Mouse (Mus musculus): ENCODE data around the gene Cdc34b. TPM values are rescaled to one million over a fixed set of nuclear protein-coding genes. Genes with fewer than 3 reads are reported as not detected.

The Cdc34b gene
- polyA plus RNA-seq, 1 experiment from 2014 or later: not detected

DNA sequence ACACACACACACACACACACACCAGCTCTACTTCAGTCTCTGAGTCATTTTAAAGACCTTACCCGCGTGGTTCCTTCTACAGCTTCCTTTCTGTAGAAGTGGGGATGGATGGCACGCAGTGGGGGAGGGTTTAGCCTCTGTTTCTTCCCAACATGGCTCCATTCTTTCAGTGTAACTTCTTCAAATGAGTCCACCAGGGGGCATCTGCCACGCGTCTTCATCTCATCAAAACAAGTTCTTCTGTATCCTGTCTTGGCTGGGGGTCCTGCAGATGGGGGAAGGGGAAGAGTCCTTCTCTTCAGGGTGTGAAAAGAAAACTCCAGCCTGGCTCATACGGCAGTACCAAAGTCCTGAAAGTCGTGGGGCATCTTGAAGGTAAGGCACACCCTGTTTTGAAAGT is 37.6 kb upstream of the Cdc34b start:
- Histone ChIP-seq H3K27ac (replicated peaks; ENCODE audit: low read depth, low read length) (no peak overlapping the region), H3K36me3 (ENCODE audit: control insufficient read depth, insufficient read depth, low read length) (no peaks in the 10 kb centered on the region), H3K27me3 (ENCODE audit: control insufficient read depth, insufficient read depth, low read length) (no peaks in the 10 kb centered on the region), H3K9me3 (ENCODE audit: control insufficient read depth, low read length) (no peaks in the 10 kb centered on the region), H3K4me2 (ENCODE audit: low read depth, severe bottlenecking) (no peak overlapping the region), H3K4me3 (ENCODE audit: low read depth, low read length) (no peak overlapping the region), H3K9ac (ENCODE audit: low read length) (no peak overlapping the region), H3K4me1 (ENCODE audit: control insufficient read depth, insufficient read depth, low read length) (peaks cover 4% of the 10 kb centered on the region; the same call in 1 of the 2 replicates)
- no peak for ATAC-seq (ENCODE audit: insufficient number of reproducible peaks, low FRiP score, low TSS enrichment, low read depth)
- DNase-seq (ENCODE audit: low spot score): no peak
- WGBS: 50% methylated on average over 7 of the region's 7 CpGs

DNA sequence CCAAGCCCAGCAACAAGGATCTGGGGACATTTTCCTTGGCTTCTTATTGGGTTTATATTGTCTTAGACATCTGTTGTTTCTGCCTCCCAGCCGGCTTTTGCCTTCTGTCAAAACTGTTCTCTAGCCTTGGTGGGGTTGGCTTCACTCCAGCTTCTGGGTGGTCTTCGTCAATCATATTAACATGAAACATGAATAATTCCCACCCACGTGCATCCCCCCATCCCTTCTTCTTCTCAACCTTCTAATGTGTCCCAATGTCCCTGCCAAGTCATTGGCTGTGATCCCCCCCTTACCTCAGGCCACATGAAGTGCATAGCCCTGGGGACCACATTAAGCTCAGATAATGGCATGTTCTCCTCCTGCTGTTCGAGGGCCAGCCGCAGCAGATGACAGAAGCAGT is 37.1 kb upstream of the Cdc34b start, which contains the start of gene Gm11541:
Gm11541 (minus strand) TSS at position 28 of the 400 bp plus-strand sequence.
- no peak within 1 kb of the TSS for H3K9ac ChIP-seq (ENCODE audit: low read length)
- WGBS: 89% methylated on average over 5 of the region's 5 CpGs
- no peak within 1 kb of the TSS for H3K4me3 ChIP-seq (ENCODE audit: low read depth, low read length)
- H3K27ac ChIP-seq (replicated peaks; ENCODE audit: low read depth, low read length): no peak within 1 kb of the TSS
- DNase-seq (ENCODE audit: low spot score): no peak
- H3K4me2 ChIP-seq (ENCODE audit: low read depth, severe bottlenecking): no peak within 1 kb of the TSS
- H3K36me3 ChIP-seq (ENCODE audit: control insufficient read depth, insufficient read depth, low read length): no peaks in the 10 kb centered on the region
- no peaks in the 10 kb centered on the region for H3K9me3 ChIP-seq (ENCODE audit: control insufficient read depth, low read length)
- H3K27me3 ChIP-seq (ENCODE audit: control insufficient read depth, insufficient read depth, low read length): no peaks in the 10 kb centered on the region
- peaks cover 4% of the 10 kb centered on the region; the same call in 1 of the 2 replicates for H3K4me1 ChIP-seq (ENCODE audit: control insufficient read depth, insufficient read depth, low read length)
- ATAC-seq (ENCODE audit: insufficient number of reproducible peaks, low FRiP score, low TSS enrichment, low read depth): no peak

GRCm38 (mm10) chr11:94713246-94713860 is 28.2 kb upstream of the Cdc34b start:
- DNase-seq (ENCODE audit: low spot score) (no peak), ATAC-seq (ENCODE audit: insufficient number of reproducible peaks, low FRiP score, low TSS enrichment, low read depth) (no peak)
- Histone ChIP-seq H3K4me3 (ENCODE audit: low read depth, low read length) (no peak overlapping the region), H3K4me2 (ENCODE audit: low read depth, severe bottlenecking) (no peak overlapping the region), H3K27ac (replicated peaks; ENCODE audit: low read depth, low read length) (no peak overlapping the region), H3K9ac (ENCODE audit: low read length) (0 out of 2 replicates have a peak overlapping the region, but pooled peaks have one; percentile 22), H3K4me1 (ENCODE audit: control insufficient read depth, insufficient read depth, low read length) (peaks cover 6% of the 10 kb centered on the region; the same call in 1 of the 2 replicates), H3K36me3 (ENCODE audit: control insufficient read depth, insufficient read depth, low read length) (no peaks in the 10 kb centered on the region), H3K9me3 (ENCODE audit: control insufficient read depth, low read length) (no peaks in the 10 kb centered on the region), H3K27me3 (ENCODE audit: control insufficient read depth, insufficient read depth, low read length) (no peaks in the 10 kb centered on the region)
- whole genome bisulfite sequencing: 37% methylated on average over 11 of the region's 11 CpGs

DNA sequence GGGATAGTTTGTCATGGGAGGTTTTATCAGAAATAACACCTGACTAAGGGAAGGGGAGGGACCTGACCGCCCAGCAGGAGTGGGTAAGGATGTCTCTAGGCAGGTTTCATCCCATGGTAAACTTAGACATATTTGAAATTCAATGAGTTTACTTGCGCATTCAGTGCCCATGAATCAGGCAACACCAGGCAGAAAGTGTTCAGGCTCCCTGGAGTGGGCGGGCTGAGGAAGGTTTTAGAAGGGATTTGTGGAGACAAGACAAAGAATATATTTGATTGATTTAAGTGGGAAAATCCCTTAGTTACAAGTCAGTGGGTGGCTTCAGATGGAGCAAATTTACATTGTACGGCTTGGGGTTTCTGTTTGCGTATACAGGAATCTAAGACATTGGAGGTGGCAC is 26.0 kb upstream of the Cdc34b start:
- no peak for ATAC-seq (ENCODE audit: insufficient number of reproducible peaks, low FRiP score, low TSS enrichment, low read depth)
- 89% methylated on average over 5 of the region's 5 CpGs for WGBS
- H3K4me1 ChIP-seq (ENCODE audit: control insufficient read depth, insufficient read depth, low read length): peaks cover 6% of the 10 kb centered on the region; the same call in 1 of the 2 replicates

GRCm38 (mm10) chr11:94716754-94717153 is 24.8 kb upstream of the Cdc34b start:
- Histone ChIP-seq H3K27ac (replicated peaks; ENCODE audit: low read depth, low read length) (no peak overlapping the region), H3K4me3 (ENCODE audit: low read depth, low read length) (no peak overlapping the region), H3K4me1 (ENCODE audit: control insufficient read depth, insufficient read depth, low read length) (peaks cover 6% of the 10 kb centered on the region; the same call in 1 of the 2 replicates), H3K27me3 (ENCODE audit: control insufficient read depth, insufficient read depth, low read length) (no peaks in the 10 kb centered on the region), H3K4me2 (ENCODE audit: low read depth, severe bottlenecking) (no peak overlapping the region), H3K9me3 (ENCODE audit: control insufficient read depth, low read length) (no peaks in the 10 kb centered on the region), H3K9ac (ENCODE audit: low read length) (no peak overlapping the region), H3K36me3 (ENCODE audit: control insufficient read depth, insufficient read depth, low read length) (no peaks in the 10 kb centered on the region)
- DNase-seq (ENCODE audit: low spot score) (peak; percentile 43), ATAC-seq (ENCODE audit: insufficient number of reproducible peaks, low FRiP score, low TSS enrichment, low read depth) (no peak)
- 8% methylated on average over 9 of the region's 9 CpGs for WGBS

More for the DNA sequence above, 26.0 kb upstream of the Cdc34b start:
- Histone ChIP-seq H3K9me3 (ENCODE audit: control insufficient read depth, low read length) (no peaks in the 10 kb centered on the region), H3K9ac (ENCODE audit: low read length) (no peak overlapping the region), H3K27ac (replicated peaks; ENCODE audit: low read depth, low read length) (no peak overlapping the region), H3K4me3 (ENCODE audit: low read depth, low read length) (no peak overlapping the region), H3K27me3 (ENCODE audit: control insufficient read depth, insufficient read depth, low read length) (no peaks in the 10 kb centered on the region), H3K4me2 (ENCODE audit: low read depth, severe bottlenecking) (no peak overlapping the region), H3K36me3 (ENCODE audit: control insufficient read depth, insufficient read depth, low read length) (no peaks in the 10 kb centered on the region)
- DNase-seq (ENCODE audit: low spot score): no peak

DNA sequence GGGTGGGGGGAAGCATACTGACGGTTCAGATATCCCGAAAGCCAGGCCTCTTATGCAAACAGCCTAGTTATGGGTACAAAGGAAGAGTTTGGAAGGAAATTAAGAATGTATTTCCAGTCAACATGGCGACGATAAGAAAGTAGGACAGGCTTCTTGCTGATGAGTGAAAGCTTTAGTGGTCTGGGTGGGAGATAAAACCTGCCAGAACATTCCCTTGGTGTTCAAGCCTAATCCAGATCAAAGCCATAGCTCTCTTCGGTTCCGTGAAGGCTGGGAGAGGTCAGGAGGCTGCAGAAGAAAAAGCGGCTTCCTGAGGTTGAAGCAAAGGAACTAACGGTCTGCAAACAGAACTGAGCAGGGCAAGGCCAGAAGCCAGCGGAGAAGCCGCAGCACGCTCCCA is 24.3 kb upstream of the Cdc34b start:
- no peak for ATAC-seq (ENCODE audit: insufficient number of reproducible peaks, low FRiP score, low TSS enrichment, low read depth)
- Histone ChIP-seq H3K27ac (replicated peaks; ENCODE audit: low read depth, low read length) (no peak overlapping the region), H3K4me2 (ENCODE audit: low read depth, severe bottlenecking) (no peak overlapping the region), H3K4me1 (ENCODE audit: control insufficient read depth, insufficient read depth, low read length) (peaks cover 6% of the 10 kb centered on the region; the same call in 1 of the 2 replicates), H3K9ac (ENCODE audit: low read length) (no peak overlapping the region), H3K36me3 (ENCODE audit: control insufficient read depth, insufficient read depth, low read length) (no peaks in the 10 kb centered on the region), H3K27me3 (ENCODE audit: control insufficient read depth, insufficient read depth, low read length) (no peaks in the 10 kb centered on the region), H3K4me3 (ENCODE audit: low read depth, low read length) (no peak overlapping the region), H3K9me3 (ENCODE audit: control insufficient read depth, low read length) (no peaks in the 10 kb centered on the region)
- no peak for DNase-seq (ENCODE audit: low spot score)
- WGBS: 34% methylated on average over 11 of the region's 11 CpGs

DNA sequence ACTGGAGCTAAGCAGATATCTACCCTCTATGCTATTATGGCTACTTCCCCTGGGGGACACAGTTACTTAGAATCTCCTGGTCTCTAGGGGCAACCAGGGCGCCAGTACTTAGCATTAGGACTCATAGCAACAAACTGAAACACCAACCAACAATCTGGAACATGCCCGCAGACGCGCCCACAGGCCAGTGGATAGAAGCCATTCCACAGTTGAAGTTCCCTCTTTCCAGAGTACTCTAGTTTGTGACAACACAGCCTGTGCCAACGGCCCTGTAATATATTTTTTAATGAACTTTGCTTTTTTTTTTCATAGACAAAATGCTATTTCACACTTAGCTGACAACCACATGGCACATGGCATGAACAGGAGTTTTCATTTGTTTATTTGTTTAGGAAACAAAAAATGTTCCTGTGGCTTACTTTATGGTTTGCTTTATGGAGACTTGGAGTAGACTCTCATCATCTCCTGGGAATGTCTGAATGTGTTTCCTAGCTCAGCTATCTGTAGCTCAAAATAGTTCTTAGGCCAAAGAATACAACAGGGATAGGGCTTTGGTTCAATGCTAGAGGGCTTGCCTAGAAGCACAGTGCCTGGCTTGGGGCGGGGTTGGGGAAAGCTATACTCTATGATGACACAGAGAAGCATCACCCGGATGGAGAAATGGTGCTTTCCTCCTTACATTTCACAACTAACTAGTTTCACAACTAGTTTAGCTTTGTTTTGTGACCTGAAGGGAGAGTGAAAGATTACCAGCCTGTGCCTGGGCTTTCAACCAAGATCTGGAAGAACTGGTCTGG is 23.3 kb upstream of the Cdc34b start:
- Histone ChIP-seq H3K9me3 (ENCODE audit: control insufficient read depth, low read length) (no peaks in the 10 kb centered on the region), H3K4me2 (ENCODE audit: low read depth, severe bottlenecking) (no peak overlapping the region), H3K4me3 (ENCODE audit: low read depth, low read length) (no peak overlapping the region), H3K9ac (ENCODE audit: low read length) (no peak overlapping the region), H3K36me3 (ENCODE audit: control insufficient read depth, insufficient read depth, low read length) (no peaks in the 10 kb centered on the region), H3K4me1 (ENCODE audit: control insufficient read depth, insufficient read depth, low read length) (peaks cover 3% of the 10 kb centered on the region; the same call in 1 of the 2 replicates), H3K27me3 (ENCODE audit: control insufficient read depth, insufficient read depth, low read length) (no peaks in the 10 kb centered on the region), H3K27ac (replicated peaks; ENCODE audit: low read depth, low read length) (no peak overlapping the region)
- DNase-seq (ENCODE audit: low spot score): no peak
- no peak for ATAC-seq (ENCODE audit: insufficient number of reproducible peaks, low FRiP score, low TSS enrichment, low read depth)
- 89% methylated on average over 7 of the region's 7 CpGs for WGBS

- WGBS: 92% methylated on average over 2 of the region's 2 CpGs
- DNase-seq (ENCODE audit: low spot score) (no peak), ATAC-seq (ENCODE audit: insufficient number of reproducible peaks, low FRiP score, low TSS enrichment, low read depth) (no peak)
- H3K9me3 ChIP-seq (ENCODE audit: control insufficient read depth, low read length): no peaks in the 10 kb centered on the region
- H3K4me3 ChIP-seq (ENCODE audit: low read depth, low read length): no peak overlapping the region
- no peaks in the 10 kb centered on the region for H3K36me3 ChIP-seq (ENCODE audit: control insufficient read depth, insufficient read depth, low read length)
- H3K4me1 ChIP-seq (ENCODE audit: control insufficient read depth, insufficient read depth, low read length): no peaks in the 10 kb centered on the region
- no peaks in the 10 kb centered on the region for H3K27me3 ChIP-seq (ENCODE audit: control insufficient read depth, insufficient read depth, low read length)
- no peak overlapping the region for H3K9ac ChIP-seq (ENCODE audit: low read length)
- no peak overlapping the region for H3K4me2 ChIP-seq (ENCODE audit: low read depth, severe bottlenecking)
- H3K27ac ChIP-seq (replicated peaks; ENCODE audit: low read depth, low read length): no peak overlapping the region
Measured at GRCm38 (mm10) chr11:94719216-94719615, 22.4 kb upstream of the Cdc34b start.

All from limb, embryonic 11.5 days (tissue).